Mouse (Mus musculus) gastrocnemius, postnatal 10 days (tissue): ENCODE measurements around the gene H2-Q7. TPM values are rescaled to one million over a fixed set of nuclear protein-coding genes. Genes with fewer than 3 reads are reported as not detected.
"Not testable (repeated sequence)": the region's sequence is repeated elsewhere in the genome, so short reads cannot be mapped to it uniquely, and the experiment has no call there.

Source experiments
- DNase-seq: peaks from one replicate; pipeline ENCODE4 v3.0.0; 2021; ENCODE audit warnings: mixed read lengths
- long read RNA-seq, 2 experiments: library from polyadenylated mRNA; stranded (forward); transcript quantifications; one replicate each; pipeline ENCODE4 v2.0.0; 2021
- total RNA-seq, 2 experiments: library from RNA; stranded (reverse); gene quantifications; 2 replicates each; pipeline ENCODE4 v1.2.3; 2021

Gene H2-Q7
- total RNA-seq = 1 to 10 TPM in 1 of 2 experiments, under 1 TPM in 1; 0.68 to 1.4 TPM
- long read RNA-seq, experiment 1 = 0 reads
- long read RNA-seq, experiment 2 = 0 reads

DNA sequence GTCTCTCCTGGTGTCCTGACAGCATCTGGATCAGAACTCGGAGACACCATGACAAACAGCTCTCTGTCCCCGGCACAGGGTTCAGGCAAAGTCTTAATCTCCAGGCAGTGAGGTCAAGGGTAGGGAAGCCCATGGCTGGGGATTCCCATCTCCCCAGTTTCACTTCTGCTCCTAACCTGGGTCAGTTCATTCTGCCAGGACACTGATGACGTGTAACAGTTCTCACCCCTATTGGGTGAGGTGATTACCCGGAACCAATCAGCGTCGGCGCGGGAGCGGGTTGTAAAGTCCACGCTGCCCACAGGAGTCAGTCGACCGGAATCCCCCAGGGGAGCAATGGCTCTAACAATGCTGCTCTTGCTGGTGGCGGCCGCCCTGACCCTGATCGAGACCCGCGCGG, at the start of gene H2-Q7:
TSS of gene H2-Q7 (plus strand) at position 271 of the 400 bp plus-strand sequence.
- peak; percentile 68 for DNase-seq

DNA sequence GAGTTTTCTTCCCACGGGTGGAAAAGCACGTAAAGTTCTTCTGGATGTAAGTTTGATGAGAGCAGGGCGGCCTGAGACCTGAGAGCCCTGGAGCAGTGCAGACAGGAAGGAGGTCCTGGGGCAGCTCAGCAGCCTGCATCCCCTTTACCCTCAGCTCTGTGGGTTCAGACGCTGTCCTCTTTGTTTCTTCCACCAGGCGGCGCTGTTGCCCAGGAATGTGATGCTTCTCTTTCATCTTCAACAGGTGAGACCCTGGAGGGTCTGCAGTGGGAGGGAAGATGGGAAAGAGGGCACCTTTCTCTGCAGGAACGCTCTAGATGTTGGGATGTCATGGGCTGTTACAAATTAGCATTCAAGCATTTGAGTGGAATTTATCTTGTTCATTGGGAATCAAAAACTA, 49.2 kb upstream of the H2-Q7 start:
- peak; percentile 10 for DNase-seq

DNA sequence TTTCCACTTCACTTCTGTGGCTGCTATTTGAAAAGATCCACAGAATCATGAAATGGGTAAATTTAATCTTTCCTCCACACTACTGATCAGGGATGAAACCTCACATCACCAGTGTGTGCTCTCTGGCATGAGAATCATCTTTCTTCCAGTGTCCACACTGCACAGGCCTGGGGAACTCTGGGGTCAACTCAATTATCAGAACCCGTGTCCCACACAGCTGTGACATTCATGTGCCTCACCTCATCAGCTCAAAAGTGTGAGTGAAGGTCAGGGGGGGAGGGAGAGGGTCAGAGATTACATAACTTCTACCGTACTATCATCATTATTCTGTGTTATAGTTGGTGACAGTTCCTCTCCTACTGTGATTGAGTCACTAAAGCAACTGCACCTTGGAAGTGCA, 46.3 kb upstream of the H2-Q7 start:
- not testable (repeated sequence) for DNase-seq

DNA sequence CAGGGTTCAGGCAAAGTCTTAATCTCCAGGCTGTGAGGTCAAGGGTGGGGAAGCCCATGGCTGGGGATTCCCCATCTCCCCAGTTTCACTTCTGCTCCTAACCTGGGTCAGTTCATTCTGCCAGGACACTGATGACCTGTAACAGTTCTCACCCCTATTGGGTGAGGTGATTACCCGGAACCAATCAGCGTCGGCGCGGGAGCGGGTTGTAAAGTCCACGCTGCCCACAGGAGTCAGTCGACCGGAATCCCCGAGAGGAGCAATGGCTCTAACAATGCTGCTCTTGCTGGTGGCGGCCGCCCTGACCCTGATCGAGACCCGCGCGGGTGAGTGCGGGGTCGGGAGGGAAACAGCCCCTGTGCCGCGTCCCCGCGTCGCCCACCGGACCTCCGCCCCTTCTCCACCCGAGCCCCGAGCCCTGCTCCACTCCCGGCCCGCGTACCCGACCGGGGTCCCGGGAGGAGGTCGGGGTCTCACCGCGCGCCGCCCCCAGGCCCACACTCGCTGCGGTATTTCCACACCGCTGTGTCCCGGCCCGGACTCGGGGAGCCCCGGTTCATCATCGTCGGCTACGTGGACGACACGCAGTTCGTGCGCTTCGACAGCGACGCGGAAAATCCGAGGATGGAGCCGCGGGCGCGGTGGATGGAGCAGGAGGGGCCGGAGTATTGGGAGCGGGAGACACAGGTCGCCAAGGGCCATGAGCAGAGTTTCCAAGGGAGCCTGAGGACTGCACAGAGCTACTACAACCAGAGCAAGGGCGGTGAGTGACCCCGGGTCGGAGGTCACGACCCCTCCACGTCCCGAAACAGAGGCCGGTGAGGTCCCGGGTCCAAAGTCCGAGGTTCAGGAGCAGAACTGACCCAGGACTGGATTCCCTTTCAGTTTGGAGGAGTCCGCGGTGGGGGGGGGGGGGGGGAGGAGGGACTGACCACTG, 44.8 kb upstream of the H2-Q7 start:
- not testable (repeated sequence) for DNase-seq

DNA sequence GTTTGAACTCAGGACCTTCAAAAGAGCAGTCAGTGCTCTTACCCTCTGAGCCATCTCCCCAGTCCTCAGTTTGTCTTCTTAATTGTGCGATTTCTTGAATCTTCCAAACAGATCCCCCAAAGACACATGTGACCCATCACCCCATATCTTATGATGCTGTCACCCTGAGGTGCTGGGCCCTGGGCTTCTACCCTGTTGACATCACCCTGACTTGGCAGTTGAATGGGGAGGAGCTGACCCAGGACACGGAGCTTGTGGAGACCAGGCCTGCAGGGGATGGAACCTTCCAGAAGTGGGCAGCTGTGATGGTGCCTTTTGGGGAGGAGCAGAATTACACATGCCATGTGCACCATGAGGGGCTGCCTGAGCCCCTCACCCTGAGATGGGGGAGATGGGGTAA, 42.0 kb upstream of the H2-Q7 start:
- DNase-seq = not testable (repeated sequence)

DNA sequence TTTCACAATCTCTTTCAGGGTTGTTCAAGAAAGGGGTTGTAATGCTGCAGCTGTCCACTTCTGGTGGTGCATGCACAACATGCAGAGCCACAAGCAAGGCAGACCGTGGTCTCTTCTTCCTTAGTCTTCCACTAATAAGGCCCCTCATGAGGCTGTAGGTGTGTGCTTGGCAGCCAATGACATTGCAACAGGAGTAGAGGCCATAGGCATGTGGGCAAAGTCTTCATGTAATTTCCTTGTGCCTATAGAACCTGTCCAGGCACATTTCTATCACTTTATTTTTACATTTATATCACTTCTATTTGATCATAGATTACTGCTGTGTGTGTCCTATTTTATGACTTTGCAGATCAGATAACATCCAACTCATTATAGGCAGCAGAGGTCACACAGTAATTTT, 25.9 kb upstream of the H2-Q7 start:
- DNase-seq = not testable (repeated sequence)

DNA sequence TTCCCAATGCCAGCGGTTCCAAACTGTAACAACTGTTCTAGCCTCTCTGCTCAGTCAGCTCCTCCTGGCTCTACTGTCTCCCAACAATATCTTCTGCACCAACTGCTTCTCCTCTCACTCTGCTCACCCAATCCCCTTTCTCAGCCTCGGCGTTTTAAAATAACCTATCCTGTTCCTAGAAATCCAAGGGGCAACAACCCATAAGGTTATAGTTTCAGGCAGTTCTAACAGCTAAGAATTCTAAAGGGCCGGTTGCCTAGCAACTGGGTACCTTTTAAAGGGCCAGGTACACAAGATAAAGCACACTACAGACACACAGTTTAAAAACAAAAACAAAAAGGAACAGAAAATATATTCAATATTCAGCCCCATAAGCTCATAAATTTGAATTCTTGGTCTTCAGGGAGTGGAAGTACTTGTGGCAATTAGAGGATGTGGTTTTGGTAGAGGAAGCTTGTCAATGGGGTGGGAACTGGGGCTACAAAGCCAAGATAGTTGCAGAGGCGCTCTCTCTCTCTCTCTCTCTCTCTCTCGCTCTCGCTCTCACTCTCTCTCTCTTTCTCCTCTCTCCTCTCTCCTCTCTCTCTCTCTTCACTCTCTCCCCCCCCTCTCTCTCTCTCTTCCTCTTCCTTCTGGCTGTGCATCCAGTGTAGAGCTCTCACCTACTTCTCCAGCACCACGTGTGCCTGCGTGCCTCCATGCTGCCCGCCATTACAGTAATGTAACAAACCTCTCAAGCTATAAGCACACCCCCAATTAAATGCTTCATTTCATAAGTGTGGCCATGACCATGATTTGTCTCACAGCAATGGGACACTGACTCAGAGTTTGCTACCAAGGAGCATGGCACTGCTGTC, 23.5 kb upstream of the H2-Q7 start:
- not testable (repeated sequence) for DNase-seq

DNA sequence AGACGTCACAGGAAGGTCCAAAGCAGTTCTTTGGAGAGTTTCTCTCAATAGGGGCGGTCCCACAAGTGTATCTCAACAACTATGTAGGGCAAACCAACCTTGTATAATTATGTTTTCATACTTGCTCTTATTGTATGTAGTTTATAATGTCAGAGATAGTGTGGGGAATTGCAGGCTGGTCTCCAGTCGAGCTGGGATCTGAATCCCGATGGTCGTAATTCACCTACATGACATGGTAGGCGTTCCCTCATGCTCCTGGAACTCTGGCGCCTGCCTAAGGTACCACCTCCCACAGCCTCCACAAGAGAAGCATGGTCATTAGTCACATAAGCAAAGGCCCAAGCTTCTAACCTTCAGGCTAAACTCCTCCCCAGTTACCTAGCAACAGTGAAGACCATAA, 20.2 kb upstream of the H2-Q7 start:
- DNase-seq = peak; percentile 1

DNA sequence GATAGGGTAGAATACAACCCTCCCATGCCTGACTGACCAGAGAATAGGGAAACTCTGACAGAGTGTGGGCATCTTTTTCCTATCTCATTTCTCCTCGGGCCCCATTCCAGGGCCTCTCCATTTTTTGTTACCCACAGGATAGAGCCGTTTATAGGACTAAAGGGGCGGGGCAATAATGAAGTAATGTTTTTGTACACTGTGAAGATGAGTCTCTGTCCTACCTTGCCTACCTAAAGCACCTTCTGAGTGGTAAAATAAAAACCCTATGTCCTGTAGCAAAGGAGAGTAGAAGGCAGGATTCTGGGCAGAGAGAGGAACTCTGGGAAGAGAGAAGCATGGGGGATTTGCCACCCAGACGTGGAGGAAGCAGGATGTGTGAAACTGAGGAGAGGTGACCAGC, 19.4 kb upstream of the H2-Q7 start:
- DNase-seq = peak; percentile 1

DNA sequence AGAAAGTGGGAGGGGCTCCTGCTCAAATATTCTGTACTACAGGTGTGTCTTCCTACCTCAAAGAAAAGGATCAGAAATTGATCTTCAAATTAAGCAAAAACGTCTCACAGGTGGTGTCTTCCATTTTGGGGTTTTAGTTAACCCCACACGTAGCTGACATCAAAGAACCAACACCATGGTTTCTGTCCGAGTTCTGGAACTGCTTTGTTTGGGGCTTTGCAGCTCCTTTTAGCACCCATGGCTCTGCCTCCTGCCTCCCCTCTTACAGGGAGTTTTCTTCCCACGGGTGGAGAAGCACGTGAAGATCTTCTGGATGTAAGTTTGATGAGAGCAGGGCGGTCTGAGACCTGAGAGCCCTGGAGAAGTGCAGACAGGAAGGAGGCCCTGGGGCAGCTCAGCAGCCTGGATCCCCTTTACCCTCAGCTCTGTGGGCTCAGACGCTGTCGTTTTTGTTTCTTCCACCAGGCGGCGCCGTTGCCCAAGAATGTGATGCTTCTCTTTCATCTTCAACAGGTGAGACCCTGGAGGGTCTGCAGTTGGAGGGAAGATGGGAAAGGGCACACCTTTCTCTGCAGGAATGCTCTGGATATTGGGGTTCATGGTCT, 18.6 kb upstream of the H2-Q7 start:
- peak; percentile 25 for DNase-seq

DNA sequence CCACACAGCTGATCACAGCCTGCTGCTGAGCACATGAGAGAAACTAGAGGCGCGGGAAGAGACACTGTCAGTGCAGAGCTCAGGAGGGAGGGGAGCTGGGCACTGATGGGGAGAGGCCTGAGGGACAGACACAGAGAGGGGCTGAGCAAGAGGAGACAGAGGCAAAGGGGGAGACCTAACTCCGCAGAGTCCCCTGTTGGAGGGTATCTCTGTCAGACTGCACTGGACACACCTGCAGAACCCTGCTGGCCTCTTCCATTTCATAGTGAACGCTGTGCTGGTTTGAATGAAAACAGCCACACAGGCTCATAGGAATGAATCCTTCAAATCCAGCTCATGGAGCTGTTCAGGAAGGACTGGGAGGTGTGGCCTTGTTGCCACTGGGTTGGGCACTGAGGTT, 17.6 kb upstream of the H2-Q7 start:
- DNase-seq = not testable (repeated sequence)

DNA sequence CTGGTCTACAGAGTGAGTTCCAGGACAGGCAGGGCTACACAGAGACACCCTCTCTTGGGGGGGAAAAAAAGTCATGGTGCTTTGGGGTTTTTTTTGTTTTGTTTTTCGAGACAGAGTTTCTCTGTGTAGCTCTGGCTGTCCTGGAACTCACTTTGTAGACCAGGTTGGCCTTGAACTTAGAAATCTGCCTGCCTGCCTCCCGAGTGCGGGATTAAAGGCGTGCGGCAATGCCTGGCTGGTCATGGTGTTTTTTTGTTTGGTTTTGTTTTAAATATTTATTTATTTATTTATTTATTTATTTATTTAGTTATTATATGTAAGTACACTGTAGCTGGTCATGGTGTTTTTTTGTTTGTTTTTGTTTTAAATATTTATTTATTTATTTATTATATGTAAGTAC, 16.6 kb upstream of the H2-Q7 start:
- not testable (repeated sequence) for DNase-seq

DNA sequence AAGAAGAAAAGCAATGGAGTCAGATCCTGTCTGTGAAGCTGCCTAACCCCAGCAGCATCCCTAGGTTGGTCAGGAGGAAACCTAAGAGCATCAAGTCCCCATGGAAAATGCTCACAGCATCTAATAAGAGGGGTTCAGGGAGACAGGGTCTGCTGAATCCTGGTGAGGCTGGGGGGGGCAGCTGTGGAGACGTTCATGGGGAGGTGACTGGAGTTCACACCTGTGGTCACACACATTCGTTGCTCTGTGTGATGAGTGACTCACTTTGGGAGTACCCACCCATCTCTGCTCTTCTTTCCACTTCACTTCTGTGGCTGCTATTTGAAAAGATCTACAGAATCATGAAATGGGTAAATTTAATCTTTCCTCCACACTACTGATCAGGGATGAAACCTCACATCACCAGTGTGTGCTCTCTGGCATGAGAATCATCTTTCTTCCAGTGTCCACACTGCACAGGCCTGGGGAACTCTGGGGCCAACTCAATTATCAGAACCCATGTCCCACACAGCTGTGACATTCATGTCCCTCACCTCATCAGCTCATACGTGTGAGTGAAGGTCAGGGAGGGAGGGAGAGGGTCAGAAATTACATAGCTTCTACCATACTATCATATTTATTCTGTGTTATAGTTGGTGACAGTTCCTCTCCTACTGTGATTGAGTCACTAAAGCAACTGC, 15.7 kb upstream of the H2-Q7 start:
- not testable (repeated sequence) for DNase-seq

DNA sequence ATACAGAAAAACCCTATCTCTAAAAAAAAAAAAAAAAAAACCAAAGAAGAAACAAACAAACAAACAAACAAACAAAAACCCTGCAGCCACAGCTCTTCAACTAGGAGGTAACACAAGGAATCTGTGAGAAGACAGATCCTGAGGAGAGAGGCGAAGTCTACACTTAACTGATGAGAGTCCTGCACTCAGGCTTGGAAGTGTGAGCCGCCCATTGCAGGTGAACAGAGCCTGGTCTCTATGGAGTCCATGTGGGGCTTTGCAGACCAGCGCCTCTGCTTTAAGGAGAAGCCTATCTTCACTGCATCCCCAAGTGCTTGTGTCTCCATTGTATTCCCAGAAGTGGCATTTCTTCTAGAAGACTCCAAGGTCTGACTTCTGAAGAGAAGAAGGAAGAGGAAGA, 14.8 kb upstream of the H2-Q7 start:
- not testable (repeated sequence) for DNase-seq

DNA sequence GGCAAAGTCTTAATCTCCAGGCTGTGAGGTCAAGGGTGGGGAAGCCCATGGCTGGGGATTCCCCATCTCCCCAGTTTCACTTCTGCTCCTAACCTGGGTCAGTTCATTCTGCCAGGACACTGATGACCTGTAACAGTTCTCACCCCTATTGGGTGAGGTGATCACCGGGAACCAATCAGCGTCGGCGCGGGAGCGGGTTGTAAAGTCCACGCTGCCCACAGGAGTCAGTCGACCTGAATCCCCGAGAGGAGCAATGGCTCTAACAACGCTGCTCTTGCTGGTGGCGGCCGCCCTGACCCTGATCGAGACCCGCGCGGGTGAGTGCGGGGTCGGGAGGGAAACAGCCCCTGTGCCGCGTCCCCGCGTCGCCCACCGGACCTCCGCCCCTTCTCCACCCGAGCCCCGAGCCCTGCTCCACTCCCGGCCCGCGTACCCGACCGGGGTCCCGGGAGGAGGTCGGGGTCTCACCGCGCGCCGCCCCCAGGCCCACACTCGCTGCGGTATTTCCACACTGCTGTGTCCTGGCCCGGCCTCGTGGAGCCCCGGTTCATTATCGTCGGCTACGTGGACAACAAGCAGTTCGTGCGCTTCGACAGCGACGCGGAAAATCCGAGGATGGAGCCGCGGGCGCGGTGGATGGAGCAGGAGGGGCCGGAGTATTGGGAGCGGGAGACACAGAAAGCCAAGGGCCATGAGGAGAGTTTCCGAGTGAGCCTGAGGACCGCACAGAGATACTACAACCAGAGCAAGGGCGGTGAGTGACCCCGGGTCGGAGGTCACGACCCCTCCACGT, 14.1 kb upstream of the H2-Q7 start, which contains the start of gene H2-Q6:
TSS of gene H2-Q6 (plus strand) at position 227 of the 793 bp plus-strand sequence.
- peak; percentile 34 for DNase-seq

DNA sequence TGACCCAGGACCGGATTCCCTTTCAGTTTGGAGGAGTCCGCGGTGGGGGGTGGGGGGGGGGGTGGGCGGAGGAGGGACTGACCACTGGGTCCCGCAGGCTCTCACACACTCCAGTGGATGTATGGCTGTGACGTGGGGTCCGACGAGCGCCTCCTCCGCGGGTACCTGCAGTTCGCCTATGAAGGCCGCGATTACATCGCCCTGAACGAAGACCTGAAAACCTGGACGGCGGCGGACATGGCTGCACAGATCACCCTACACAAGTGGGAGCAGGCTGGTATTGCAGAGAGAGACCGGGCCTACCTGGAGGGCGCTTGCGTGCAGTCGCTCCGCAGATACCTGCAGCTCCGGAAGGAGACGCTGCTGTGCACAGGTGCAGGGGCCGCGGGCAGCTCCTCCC, 13.5 kb upstream of the H2-Q7 start:
- not testable (repeated sequence) for DNase-seq

DNA sequence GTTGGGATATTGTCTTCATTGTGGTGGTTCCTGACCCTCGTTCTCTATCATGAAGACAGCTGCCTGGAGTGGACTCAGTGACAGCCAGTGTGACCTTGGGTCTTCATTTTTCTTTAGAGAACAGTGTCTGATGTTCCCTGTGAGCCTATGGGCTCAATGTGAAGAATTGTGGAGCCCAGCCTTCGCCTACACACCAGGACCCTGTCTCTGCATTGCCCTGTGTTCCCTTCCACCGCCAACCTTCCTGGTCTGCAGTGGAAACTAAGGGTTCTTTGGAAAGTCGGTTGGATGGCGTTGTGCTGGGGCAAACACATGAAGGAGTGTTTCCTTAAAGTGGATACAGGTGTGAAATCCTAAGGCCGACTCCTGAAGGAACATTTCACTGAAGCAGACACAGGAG, 10.1 kb upstream of the H2-Q7 start:
- not testable (repeated sequence) for DNase-seq

DNA sequence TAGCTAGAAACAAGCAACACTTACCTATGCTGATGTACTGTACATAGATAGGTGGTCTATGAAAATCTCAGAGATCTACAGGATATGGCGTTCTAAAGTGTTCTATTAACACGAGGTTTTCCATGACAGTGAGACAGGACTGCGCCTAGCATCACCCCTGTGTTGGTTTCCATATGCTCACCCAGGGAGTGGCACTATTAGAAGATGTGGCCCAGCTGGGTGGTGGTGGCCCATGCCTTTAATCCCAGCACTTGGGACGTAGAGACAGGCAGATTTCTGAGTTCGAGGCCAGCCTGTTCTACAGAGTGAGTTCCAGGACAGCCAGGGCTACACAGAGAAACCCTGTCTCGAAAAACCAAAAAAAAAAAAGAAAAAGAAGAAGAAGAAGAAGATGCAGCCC, 8.3 kb upstream of the H2-Q7 start:
- not testable (repeated sequence) for DNase-seq

DNA sequence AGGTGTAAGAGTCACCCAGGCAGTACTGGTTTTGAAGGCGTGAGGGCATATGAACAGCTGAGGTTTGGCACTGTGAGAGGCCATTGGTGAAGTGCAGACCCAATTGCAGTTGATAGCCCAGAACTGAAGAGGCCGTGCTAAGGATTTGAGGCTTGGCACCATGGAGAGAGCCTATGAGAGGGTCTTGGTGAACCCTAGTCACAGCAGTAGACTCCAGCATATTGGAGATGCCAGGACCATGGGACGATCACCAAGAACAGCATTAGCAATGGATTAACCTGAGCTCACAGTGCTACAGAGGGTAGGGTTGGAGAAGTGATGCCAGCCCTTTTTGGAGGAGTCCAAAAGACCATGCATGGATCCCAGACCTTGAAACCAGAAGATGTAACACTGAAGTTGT, 6.8 kb upstream of the H2-Q7 start:
- not testable (repeated sequence) for DNase-seq

DNA sequence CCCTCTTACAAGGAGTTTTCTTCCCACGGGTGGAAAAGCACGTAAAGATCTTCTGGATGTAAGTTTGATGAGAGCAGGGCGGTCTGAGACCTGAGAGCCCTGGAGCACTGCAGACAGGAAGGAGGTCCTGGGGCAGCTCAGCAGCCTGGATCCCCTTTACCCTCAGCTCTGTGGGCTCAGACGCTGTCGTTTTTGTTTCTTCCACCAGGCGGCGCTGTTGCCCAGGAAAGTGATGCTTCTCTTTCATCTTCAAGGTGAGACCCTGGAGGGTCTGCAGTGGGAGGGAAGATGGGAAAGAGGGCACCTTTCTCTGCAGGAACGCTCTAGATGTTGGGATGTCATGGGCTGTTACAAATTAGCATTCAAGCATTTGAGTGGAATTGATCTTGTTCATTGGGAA, 4.1 kb upstream of the H2-Q7 start:
- not testable (repeated sequence) for DNase-seq

DNA sequence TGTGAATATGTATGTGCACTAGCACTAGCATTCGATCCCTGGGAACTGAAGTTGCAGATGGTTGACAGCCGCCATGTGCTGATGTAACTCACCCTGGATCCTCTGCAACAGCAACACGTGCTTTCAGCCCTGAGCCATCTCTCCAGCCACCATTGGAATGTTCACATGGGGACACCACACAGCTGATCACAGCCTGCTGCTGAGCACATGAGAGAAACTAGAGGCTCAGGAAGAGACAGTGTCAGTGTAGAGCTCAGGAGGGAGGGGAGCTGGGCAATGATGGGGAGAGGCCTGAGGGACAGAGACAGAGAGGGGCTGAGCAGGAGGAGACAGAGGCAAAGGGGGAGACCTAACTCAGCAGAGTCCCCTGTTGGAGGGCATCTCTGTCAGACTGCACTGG, 3.4 kb upstream of the H2-Q7 start:
- not testable (repeated sequence) for DNase-seq
